Mouse (Mus musculus) forebrain, embryonic 13.5 days (tissue): ENCODE measurements around the gene Mylk4. TPM values are rescaled to one million over a fixed set of nuclear protein-coding genes. Genes with fewer than 3 reads are reported as not detected.
A peak's percentile ranks its signal among the peaks of the same experiment; 100 is the strongest.

ENCODE experiments used
- ATAC-seq: fragments of 200-750 bp; cut with Nextera tagmentation; 2 replicates; pipeline ENCODE4 v1.8.0; 2017
- H3K27ac ChIP-seq: fragments of 300-500 bp; sonication (generic); 2 replicates; pipeline ENCODE4 v1.5.1; 2015; ENCODE audit warnings: inconsistent platforms, mild to moderate bottlenecking, moderate library complexity
- H3K27me3 ChIP-seq: fragments of 300-500 bp; sonication (generic); 2 replicates; pipeline ENCODE4 v1.6.1; 2015; ENCODE audit warnings: mild to moderate bottlenecking, inconsistent platforms
- H3K36me3 ChIP-seq: fragments of 300-500 bp; sonication (generic); 2 replicates; pipeline ENCODE4 v1.6.1; 2015; ENCODE audit warnings: mild to moderate bottlenecking, inconsistent platforms; ENCODE audit not compliant: poor library complexity, severe bottlenecking
- H3K4me1 ChIP-seq: fragments of 300-500 bp; sonication (generic); 2 replicates; pipeline ENCODE4 v1.6.1; 2015; ENCODE audit warnings: inconsistent platforms
- H3K4me2 ChIP-seq: fragments of 300-500 bp; sonication (generic); 2 replicates; pipeline ENCODE4 v1.6.1; 2015; ENCODE audit warnings: inconsistent platforms, mild to moderate bottlenecking, moderate library complexity
- H3K4me3 ChIP-seq: fragments of 300-500 bp; sonication (generic); 2 replicates; pipeline ENCODE4 v1.5.1; 2015; ENCODE audit warnings: mild to moderate bottlenecking, inconsistent platforms
- H3K9ac ChIP-seq: fragments of 300-500 bp; sonication (generic); 2 replicates; pipeline ENCODE4 v1.6.1; 2015; ENCODE audit warnings: mild to moderate bottlenecking, inconsistent platforms
- H3K9me3 ChIP-seq: fragments of 300-500 bp; sonication (generic); replicated peaks from 2 replicates; pipeline ENCODE4 v1.6.1; 2016; ENCODE audit warnings: inconsistent platforms
- WGBS: fragments of 180-500 bp; shearing (Covaris S2); methylation state at CpG from one replicate; pipeline ENCODE4 v1.1.7; 2015; 5-methylcytosine and 5-hydroxymethylcytosine counted together
- polyA plus RNA-seq: library from polyadenylated mRNA; unstranded; fragments of >200 nt; fragmentation: Nextera tagmentation; extraction: Ambion mirVana; gene quantifications from 2 replicates; pipeline ENCODE4 v1.2.1, GENCODE M21; 2015

The Mylk4 gene
- polyA plus RNA-seq, 1 experiment from 2014 or later = not detected

DNA sequence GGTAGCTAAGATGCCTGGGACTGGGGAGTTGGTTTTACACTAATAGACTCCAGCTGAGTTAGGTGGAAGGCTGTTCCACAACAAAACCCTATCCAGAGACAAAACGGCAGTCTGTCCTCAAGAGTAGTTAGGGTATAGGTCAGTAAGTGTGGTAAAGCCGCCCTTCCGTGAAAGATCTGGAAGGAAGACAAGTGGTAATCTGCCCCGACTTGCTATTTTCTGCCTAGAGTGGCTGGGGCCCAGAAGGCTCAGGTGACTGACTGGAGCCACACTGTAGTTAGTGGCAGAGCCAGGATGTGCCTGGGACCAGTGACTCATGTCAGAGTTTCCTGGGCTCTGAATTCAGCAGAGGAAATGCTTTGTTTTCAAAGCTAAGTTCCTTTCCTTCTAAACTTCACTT is 123.5 kb downstream of the Mylk4 start:
- no peak for ATAC-seq
- no peaks in the 10 kb centered on the region for H3K27me3 ChIP-seq
- H3K9me3 ChIP-seq = no peaks in the 10 kb centered on the region
- no peaks in the 10 kb centered on the region for H3K36me3 ChIP-seq
- H3K4me1 ChIP-seq = no peaks in the 10 kb centered on the region
- H3K9ac ChIP-seq = no peak overlapping the region
- H3K4me2 ChIP-seq = no peak overlapping the region
- 73% methylated on average over 4 of the region's 4 CpGs for WGBS
- no peak overlapping the region for H3K27ac ChIP-seq
- no peak overlapping the region for H3K4me3 ChIP-seq

DNA sequence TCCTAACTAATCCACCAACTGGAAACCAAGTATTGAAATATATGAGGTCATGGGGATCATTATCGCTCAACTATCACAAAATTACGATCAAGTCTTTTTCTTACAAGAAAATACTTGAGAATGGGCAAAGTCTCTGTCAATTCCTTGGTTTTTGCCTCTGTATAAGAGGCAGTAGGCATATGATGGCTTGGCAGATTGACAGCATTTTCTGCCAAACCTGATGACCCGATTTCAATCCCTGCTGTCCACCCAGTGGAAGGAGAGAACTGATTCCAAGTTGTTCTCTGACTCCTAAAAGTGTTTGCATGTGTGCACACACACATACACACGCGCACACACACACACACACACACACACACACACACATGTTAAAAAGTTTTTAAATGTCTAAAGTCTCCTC is 124.5 kb downstream of the Mylk4 start:
- Histone ChIP-seq H3K4me3 (no peak overlapping the region), H3K36me3 (no peaks in the 10 kb centered on the region), H3K27me3 (no peaks in the 10 kb centered on the region), H3K27ac (no peak overlapping the region), H3K4me2 (no peak overlapping the region), H3K9me3 (no peaks in the 10 kb centered on the region), H3K4me1 (no peaks in the 10 kb centered on the region), H3K9ac (no peak overlapping the region)
- WGBS = 89% methylated on average over 5 of the region's 5 CpGs
- ATAC-seq = no peak

DNA sequence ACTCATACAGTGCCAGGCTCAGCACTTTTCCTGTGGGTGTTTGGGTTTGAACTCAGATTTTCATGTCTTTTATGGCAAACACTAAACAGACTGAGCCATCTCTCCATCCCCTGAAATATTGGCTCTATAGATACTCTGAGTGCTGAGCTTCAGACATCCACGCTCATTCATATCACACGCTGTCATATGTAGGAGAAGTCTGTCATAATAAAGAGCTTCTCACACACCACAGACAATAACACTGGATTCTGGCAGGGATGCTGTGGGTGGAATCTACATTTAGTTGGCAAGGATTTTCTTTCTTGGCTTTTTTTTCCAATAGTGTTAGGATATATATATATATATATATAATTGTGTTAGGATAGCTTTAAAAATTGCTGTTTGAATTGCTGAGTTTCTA is 126.2 kb downstream of the Mylk4 start:
- H3K4me3 ChIP-seq = no peak overlapping the region
- H3K4me2 ChIP-seq = no peak overlapping the region
- WGBS = 92% methylated on average over 2 of the region's 2 CpGs
- ATAC-seq = peak; percentile 55; the same call in 1 of the 2 replicates
- H3K27me3 ChIP-seq = no peaks in the 10 kb centered on the region
- no peaks in the 10 kb centered on the region for H3K9me3 ChIP-seq
- H3K9ac ChIP-seq = no peak overlapping the region
- H3K36me3 ChIP-seq = no peaks in the 10 kb centered on the region
- no peaks in the 10 kb centered on the region for H3K4me1 ChIP-seq
- H3K27ac ChIP-seq = no peak overlapping the region

Other genes starting within 250 kb of the Mylk4 start
- gene Wrnip1, start 18.1 kb upstream of the Mylk4 start, polyA plus RNA-seq = 22.1 and 22.5 TPM in 2 replicates
- not detected in 2 replicates for gene D930007J09Rik, start 18.9 kb upstream of the Mylk4 start, polyA plus RNA-seq
- 0.22 and 0.97 TPM in 2 replicates for gene Serpinb1a, start 67.2 kb upstream of the Mylk4 start, polyA plus RNA-seq
- gene Serpinb1c, start 114.3 kb upstream of the Mylk4 start, polyA plus RNA-seq = not detected in 2 replicates
- gene Serpinb6b, start 181.3 kb upstream of the Mylk4 start, polyA plus RNA-seq = 0.49 and 0.70 TPM in 2 replicates
- 0.42 and 0.61 TPM in 2 replicates for gene Serpinb9, start 219.3 kb upstream of the Mylk4 start, polyA plus RNA-seq
- 0.06 and 0.09 TPM in 2 replicates for gene Serpinb9b, start 243.5 kb upstream of the Mylk4 start, polyA plus RNA-seq